Mouse (Mus musculus): ENCODE results near the gene Cog7.

Cog7 gene

GRCm38 (mm10) chr7:121899311-121899710 is 82.2 kb downstream of the Cog7 start:
- DNase-seq (ENCODE audit: low read depth): peak; percentile 9

DNA sequence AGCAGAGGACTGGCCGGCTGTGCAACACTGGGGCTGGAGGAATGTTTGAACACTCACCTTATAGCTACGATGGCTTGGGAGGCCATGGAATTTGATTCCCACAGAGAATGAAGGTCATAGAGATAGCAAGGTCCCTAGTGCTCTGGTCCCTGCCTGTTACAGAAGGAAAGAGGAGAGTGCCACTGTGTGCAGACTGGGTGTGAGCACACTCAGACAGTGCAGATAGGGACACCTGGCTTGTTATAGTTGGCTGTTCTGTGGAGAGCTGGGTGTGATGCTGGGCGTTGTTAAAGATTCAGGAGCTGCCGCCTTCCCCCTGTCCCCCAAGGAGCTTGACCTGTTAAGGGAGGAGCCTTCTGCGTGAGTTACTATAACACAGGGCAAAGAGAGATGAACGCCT is 84.8 kb downstream of the Cog7 start:
- no peak for DNase-seq (ENCODE audit: low read depth)

GRCm38 (mm10) chr7:121890636-121891360 is 90.7 kb downstream of the Cog7 start:
- no peak for DNase-seq (ENCODE audit: low read depth)

DNA sequence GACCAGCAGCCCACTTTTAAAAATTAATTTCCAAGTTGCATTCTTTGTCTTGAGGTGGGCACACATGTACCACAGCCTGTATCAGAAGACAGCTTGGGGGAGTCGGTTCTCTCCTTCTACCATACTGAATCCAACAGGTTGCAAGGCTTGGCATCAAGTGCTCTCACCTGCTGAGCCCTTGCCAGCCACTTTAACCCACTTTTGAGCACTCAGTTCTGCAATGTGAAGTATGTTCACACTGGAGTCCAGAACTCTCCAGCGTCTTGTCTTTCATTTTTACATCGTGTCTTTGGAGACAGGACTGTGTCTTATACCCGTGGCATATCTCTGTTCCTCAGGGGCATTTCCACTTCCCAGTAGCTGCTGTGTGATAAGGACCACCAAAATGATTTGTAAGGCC is 101.3 kb downstream of the Cog7 start:
- no peak for DNase-seq (ENCODE audit: low read depth)

- no peak for DNase-seq (ENCODE audit: low read depth)
These were observed 106.7 kb downstream of the Cog7 start for GRCm38 (mm10) chr7:121874784-121875183.

DNA sequence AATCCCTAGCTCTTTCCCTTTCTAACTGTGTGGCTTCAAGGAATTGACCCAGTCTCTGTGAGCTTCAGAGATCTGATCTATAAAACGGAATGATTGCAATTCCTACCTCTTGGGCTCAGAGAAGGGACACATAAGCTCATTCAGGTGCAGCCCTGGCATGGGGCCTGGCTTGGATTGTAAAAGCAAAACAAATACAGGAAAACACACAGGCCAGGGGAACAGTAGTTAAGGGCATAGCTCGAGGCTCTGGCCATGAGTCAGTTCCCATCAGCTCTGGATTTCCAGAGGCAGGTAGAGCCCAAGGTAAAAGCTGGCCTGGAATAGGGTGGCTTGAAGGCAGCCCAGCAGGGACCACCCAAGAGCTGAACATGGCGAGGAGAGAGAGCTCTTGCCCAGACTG is 107.5 kb downstream of the Cog7 start:
- no peak for DNase-seq (ENCODE audit: low read depth)

GRCm38 (mm10) chr7:121871631-121872030 is 109.9 kb downstream of the Cog7 start:
- DNase-seq (ENCODE audit: low read depth): no peak

GRCm38 (mm10) chr7:121864858-121865585 is 116.5 kb downstream of the Cog7 start, which contains the start of gene Scnn1b:
Gene Scnn1b, plus strand, starts transcription at chr7:121865038.
- DNase-seq (ENCODE audit: low read depth): no peak

- peak; percentile 28 for DNase-seq (ENCODE audit: low read depth)
These were observed 122.6 kb downstream of the Cog7 start for GRCm38 (mm10) chr7:121858939-121859338.

- no peak for DNase-seq (ENCODE audit: low read depth)
These were observed 124.2 kb downstream of the Cog7 start for GRCm38 (mm10) chr7:121857177-121857884.

GRCm38 (mm10) chr7:121848537-121849168 is 132.9 kb downstream of the Cog7 start:
- no peak for DNase-seq (ENCODE audit: low read depth)

DNA sequence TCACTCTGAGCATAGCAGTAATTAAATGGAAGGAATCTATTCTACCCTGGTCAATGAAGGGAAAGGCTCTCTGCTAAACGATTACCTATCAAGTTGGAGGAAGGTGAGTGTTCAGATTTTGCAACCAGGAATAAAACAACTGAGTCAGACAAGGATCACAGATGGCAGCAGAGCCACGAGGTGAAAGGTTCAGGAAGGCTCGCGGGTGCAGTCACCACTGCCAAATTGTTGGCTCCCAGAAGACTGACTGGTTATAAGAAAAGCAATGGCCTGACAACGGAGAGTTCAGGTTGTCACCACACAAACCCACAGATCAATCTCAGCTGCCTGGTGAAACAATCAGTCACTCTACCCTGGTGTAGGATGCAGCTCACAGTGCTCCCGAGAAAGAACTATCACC is 135.5 kb downstream of the Cog7 start:
- no peak for DNase-seq (ENCODE audit: low read depth)

GRCm38 (mm10) chr7:121842234-121842633 is 139.3 kb downstream of the Cog7 start:
- DNase-seq (ENCODE audit: low read depth): no peak

DNA sequence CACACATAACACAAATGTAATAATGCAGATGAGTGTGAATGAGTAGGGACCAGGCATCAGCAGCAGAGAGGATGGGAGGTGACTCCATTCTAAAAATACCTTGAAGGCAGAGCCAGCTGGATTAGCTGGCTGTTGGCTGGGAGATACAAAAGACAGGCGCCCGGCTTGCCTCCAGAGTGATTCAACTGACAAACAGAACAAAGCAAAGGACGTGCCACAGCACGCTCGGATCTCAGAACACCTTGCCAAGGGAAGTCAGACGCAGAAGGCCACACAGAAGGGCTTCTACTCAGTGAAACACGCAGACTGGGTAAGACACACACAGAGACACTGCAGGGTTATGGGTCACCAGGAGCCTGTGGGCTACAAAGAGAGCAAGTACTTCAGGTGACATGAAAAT is 140.7 kb downstream of the Cog7 start:
- DNase-seq (ENCODE audit: low read depth): no peak

GRCm38 (mm10) chr7:121836827-121837226 is 144.7 kb downstream of the Cog7 start:
- DNase-seq (ENCODE audit: low read depth): no peak

- peak; percentile 5 for DNase-seq (ENCODE audit: low read depth)
These were observed 146.1 kb downstream of the Cog7 start for GRCm38 (mm10) chr7:121835392-121835791.
